ENCODE assay signal across 8 mouse cellular contexts in genomic region chr8:94179713-94180560, GRCm38 (mm10). TPM values are rescaled to one million over a fixed set of nuclear protein-coding genes. Genes with fewer than 3 reads are reported as not detected.
DNase-seq lines count a peak whose midpoint lies in the region; ATAC-seq lines count a peak whose summit lies in the region.

No protein-coding gene starts in this region.

- intact Hi-C loops in heart, postnatal 14 days (cut with DNase I), result no loop called here

- no peak overlapping the region; the same call in 1 of the 2 replicates for H3K27ac ChIP-seq in lung, embryonic 16.5 days (ENCODE audit: low read length)
- no peak overlapping the region for H3K27ac ChIP-seq in limb, embryonic 15.5 days
- no peak overlapping the region for H3K27ac ChIP-seq in neural tube, embryonic 13.5 days (replicated peaks)

- peaks cover 59% of the 10 kb centered on the region for H3K27me3 ChIP-seq in lung, embryonic 16.5 days (ENCODE audit: control insufficient read depth, insufficient read depth, low read depth, low read length)
- peaks cover 90% of the 10 kb centered on the region for H3K27me3 ChIP-seq in limb, embryonic 15.5 days
- peaks cover 98% of the 10 kb centered on the region for H3K27me3 ChIP-seq in neural tube, embryonic 13.5 days

- H3K9ac ChIP-seq in lung, embryonic 16.5 days (ENCODE audit: low read length), result peak overlapping the region; percentile 73
- no peak overlapping the region for H3K9ac ChIP-seq in limb, embryonic 15.5 days
- H3K9ac ChIP-seq in neural tube, embryonic 13.5 days, result peak overlapping the region; percentile 56; the same call in 1 of the 2 replicates

- no peaks in the 10 kb centered on the region for H3K9me3 ChIP-seq in lung, embryonic 16.5 days (ENCODE audit: control insufficient read depth, low read length)
- no peaks in the 10 kb centered on the region for H3K9me3 ChIP-seq in limb, embryonic 15.5 days
- H3K9me3 ChIP-seq in neural tube, embryonic 13.5 days, result no peaks in the 10 kb centered on the region

- WGBS in lung, embryonic 16.5 days, result 6% methylated on average over 25 of the region's 25 CpGs
- WGBS in limb, embryonic 15.5 days, result 3% methylated on average over 25 of the region's 25 CpGs
- WGBS in neural tube, embryonic 13.5 days, result 2% methylated on average over 25 of the region's 25 CpGs

- H3K4me3 ChIP-seq in lung, embryonic 16.5 days (ENCODE audit: low read length), result peak overlapping the region; percentile 61
- peak overlapping the region; percentile 41 for H3K4me3 ChIP-seq in limb, embryonic 15.5 days
- H3K4me3 ChIP-seq in neural tube, embryonic 13.5 days, result peak overlapping the region; percentile 43

- no peaks in the 10 kb centered on the region for H3K36me3 ChIP-seq in lung, embryonic 16.5 days (ENCODE audit: control insufficient read depth, insufficient read depth, low read length)
- H3K36me3 ChIP-seq in limb, embryonic 15.5 days, result no peaks in the 10 kb centered on the region
- no peaks in the 10 kb centered on the region for H3K36me3 ChIP-seq in neural tube, embryonic 13.5 days

- no peak for DNase-seq in lung, postnatal 25 days (ENCODE audit: low spot score)
- DNase-seq in c-Kit-positive CD71-positive TER-119-positive erythroid progenitor cells, embryonic 14.5 days (ENCODE audit: low spot score), result peak; percentile 62
- DNase-seq in heart, postnatal 14 days, result peak; percentile 31 to 35
- no peak for DNase-seq in thymus, postnatal 36 days
- DNase-seq in natural killer cell, adult 2 months (ENCODE audit: low spot score in 2 of 2), result no peak

- peak overlapping the region; percentile 72 for H3K4me2 ChIP-seq in lung, embryonic 16.5 days (ENCODE audit: low read depth, low read length)
- H3K4me2 ChIP-seq in limb, embryonic 15.5 days, result peak overlapping the region; percentile 75
- peak overlapping the region; percentile 87 for H3K4me2 ChIP-seq in neural tube, embryonic 13.5 days

- peaks cover 25% of the 10 kb centered on the region for H3K4me1 ChIP-seq in lung, embryonic 16.5 days (replicated peaks; ENCODE audit: control insufficient read depth, insufficient read depth, low read length)
- peaks cover 41% of the 10 kb centered on the region for H3K4me1 ChIP-seq in limb, embryonic 15.5 days
- peaks cover 32% of the 10 kb centered on the region for H3K4me1 ChIP-seq in neural tube, embryonic 13.5 days (replicated peaks)

- ATAC-seq in lung, embryonic 16.5 days (ENCODE audit: low read depth), result no peak
- ATAC-seq in limb, embryonic 15.5 days (ENCODE audit: insufficient number of reproducible peaks, low FRiP score, low TSS enrichment, low read depth), result no peak
- no peak; the same call in 1 of the 2 replicates for ATAC-seq in neural tube, embryonic 13.5 days (ENCODE audit: low read depth)

RNA-seq across cellular contexts. Expression of gene Mt1, which starts 1.1 kb away (rescaled TPM):
- polyA plus RNA-seq in lung, embryonic 16.5 days (2015; fragmentation: Nextera tagmentation; extraction: Ambion mirVana), result 219 and 314 TPM in 2 replicates
- 100 to 1,000 TPM; 388 to 401 TPM for total RNA-seq in heart, postnatal 14 days (2021)
- polyA plus RNA-seq in limb, embryonic 15.5 days (2015; fragmentation: Nextera tagmentation; extraction: Ambion mirVana), result 164 and 189 TPM in 2 replicates
- polyA plus RNA-seq in neural tube, embryonic 13.5 days (2015; fragmentation: Nextera tagmentation; extraction: Ambion mirVana), result 53.8 and 55.6 TPM in 2 replicates

RNA-seq across cellular contexts. Expression of gene Mt2, which starts 7.5 kb away (rescaled TPM):
- polyA plus RNA-seq in lung, embryonic 16.5 days (2015; fragmentation: Nextera tagmentation; extraction: Ambion mirVana), result 40.6 and 63.7 TPM in 2 replicates
- 10 to 100 TPM; 71.0 to 71.3 TPM for total RNA-seq in heart, postnatal 14 days (2021)
- 57.2 and 59.8 TPM in 2 replicates for polyA plus RNA-seq in limb, embryonic 15.5 days (2015; fragmentation: Nextera tagmentation; extraction: Ambion mirVana)
- polyA plus RNA-seq in neural tube, embryonic 13.5 days (2015; fragmentation: Nextera tagmentation; extraction: Ambion mirVana), result 9.5 and 12.0 TPM in 2 replicates

RNA-seq across cellular contexts. Expression of gene Mt3, which starts 27.5 kb away (rescaled TPM):
- 6.3 and 7.7 TPM in 2 replicates for polyA plus RNA-seq in lung, embryonic 16.5 days (2015; fragmentation: Nextera tagmentation; extraction: Ambion mirVana)
- total RNA-seq in heart, postnatal 14 days (2021), result 1 to 10 TPM; 4.9 to 5.5 TPM
- 4.8 and 5.2 TPM in 2 replicates for polyA plus RNA-seq in limb, embryonic 15.5 days (2015; fragmentation: Nextera tagmentation; extraction: Ambion mirVana)
- 99.3 and 131 TPM in 2 replicates for polyA plus RNA-seq in neural tube, embryonic 13.5 days (2015; fragmentation: Nextera tagmentation; extraction: Ambion mirVana)

RNA-seq across cellular contexts. Expression of gene Nup93, which starts 34.4 kb away (rescaled TPM):
- 80.2 and 86.2 TPM in 2 replicates for polyA plus RNA-seq in lung, embryonic 16.5 days (2015; fragmentation: Nextera tagmentation; extraction: Ambion mirVana)
- total RNA-seq in heart, postnatal 14 days (2021), result 10 to 100 TPM; 17.3 to 20.2 TPM
- polyA plus RNA-seq in limb, embryonic 15.5 days (2015; fragmentation: Nextera tagmentation; extraction: Ambion mirVana), result 62.8 and 63.0 TPM in 2 replicates
- 56.1 and 59.9 TPM in 2 replicates for polyA plus RNA-seq in neural tube, embryonic 13.5 days (2015; fragmentation: Nextera tagmentation; extraction: Ambion mirVana)

RNA-seq across cellular contexts. Expression of gene Mt4, which starts 42.9 kb away (rescaled TPM):
- 0.64 TPM in 1 of 2 replicates, not detected in the other for polyA plus RNA-seq in lung, embryonic 16.5 days (2015; fragmentation: Nextera tagmentation; extraction: Ambion mirVana)
- total RNA-seq in heart, postnatal 14 days (2021), result not detected
- 0.60 and 3.9 TPM in 2 replicates for polyA plus RNA-seq in limb, embryonic 15.5 days (2015; fragmentation: Nextera tagmentation; extraction: Ambion mirVana)
- polyA plus RNA-seq in neural tube, embryonic 13.5 days (2015; fragmentation: Nextera tagmentation; extraction: Ambion mirVana), result not detected in 2 replicates

Comparison
In these comparisons a context has a peak if more than half of its experiments do, and no peak if none do; other contexts are left out.
1. DNase-seq: peak in c-Kit-positive CD71-positive TER-119-positive erythroid progenitor cells, embryonic 14.5 days (single experiment) and heart, postnatal 14 days (2 of 2); none in lung, postnatal 25 days (single experiment), thymus, postnatal 36 days (0 of 2) and natural killer cell, adult 2 months (0 of 2).
2. RNA of gene Mt3, which starts 27.5 kb away (polyA plus RNA-seq): 99.3 to 131 TPM in neural tube, embryonic 13.5 days; 6.3 to 7.7 TPM in lung, embryonic 16.5 days and 4.8 to 5.2 TPM in limb, embryonic 15.5 days; every median in the first group is over 10 times any median in the second.
3. Peak in every context shown above with its lines, with median percentiles within 50 percentile points of each other: H3K4me2 ChIP-seq and H3K4me3 ChIP-seq.